Mouse (Mus musculus) kidney, adult 2 months (tissue): Measurements from ENCODE around the gene Cdkn1a. TPM values are rescaled to one million over a fixed set of nuclear protein-coding genes. Genes with fewer than 3 reads are reported as not detected.
A peak's percentile ranks its signal among the peaks of the same experiment; 100 is the strongest.

Experiments
- DNase-seq: peaks from one replicate; pipeline ENCODE4 v3.0.0; 2021
- H3K27ac ChIP-seq: fragments of 200-500 bp; 2 replicates; pipeline ENCODE4 v1.5.1; 2012; ENCODE audit warnings: low read depth, low read length, control low read depth, inconsistent platforms; ENCODE audit not compliant: insufficient read depth
- H3K27me3 ChIP-seq: fragments of 200-500 bp; replicated peaks from 2 replicates; pipeline ENCODE4 v1.6.1; 2012; ENCODE audit warnings: mild to moderate bottlenecking, moderate library complexity, low read length, inconsistent platforms; ENCODE audit not compliant: control insufficient read depth, insufficient read depth
- H3K36me3 ChIP-seq: fragments of 200-500 bp; 2 replicates; pipeline ENCODE4 v1.6.1; 2012; ENCODE audit warnings: mild to moderate bottlenecking, moderate library complexity, low read length, inconsistent platforms; ENCODE audit not compliant: control insufficient read depth, insufficient read depth
- H3K4me1 ChIP-seq: fragments of 200-500 bp; 2 replicates; pipeline ENCODE4 v1.6.1; 2011; ENCODE audit warnings: low read length; ENCODE audit not compliant: control insufficient read depth, insufficient read depth
- H3K4me3 ChIP-seq: fragments of 200-500 bp; 2 replicates; pipeline ENCODE4 v1.5.1; 2011; ENCODE audit warnings: mild to moderate bottlenecking, low read depth, low read length, control low read depth; ENCODE audit not compliant: insufficient read depth
- CTCF ChIP-seq: fragments of 200-500 bp; conservative IDR thresholded peaks from 2 replicates; pipeline ENCODE4 v1.5.1; 2011; ENCODE audit warnings: low read depth, mild to moderate bottlenecking, control low read depth, low read length, moderate library complexity, mixed read lengths; ENCODE audit not compliant: insufficient read depth, insufficient read length
- POLR2A ChIP-seq: fragments of 200-500 bp; IDR thresholded peaks from one replicate; pipeline ENCODE4 v1.6.1; 2011; ENCODE audit warnings: low read depth, low read length, control low read depth
- WGBS: fragments of 180-500 bp; shearing (Covaris S2); methylation state at CpG from one replicate; pipeline ENCODE4 v1.1.7; 2018; 5-methylcytosine and 5-hydroxymethylcytosine counted together
- polyA plus RNA-seq: library from polyadenylated mRNA; depleted of rRNA; stranded (reverse); fragments of >200 nt; gene quantifications from 2 replicates; pipeline ENCODE4 v1.2.3, GENCODE M21; 2012

The Cdkn1a gene
- polyA plus RNA-seq, 1 experiment, result 13.7 TPM

DNA sequence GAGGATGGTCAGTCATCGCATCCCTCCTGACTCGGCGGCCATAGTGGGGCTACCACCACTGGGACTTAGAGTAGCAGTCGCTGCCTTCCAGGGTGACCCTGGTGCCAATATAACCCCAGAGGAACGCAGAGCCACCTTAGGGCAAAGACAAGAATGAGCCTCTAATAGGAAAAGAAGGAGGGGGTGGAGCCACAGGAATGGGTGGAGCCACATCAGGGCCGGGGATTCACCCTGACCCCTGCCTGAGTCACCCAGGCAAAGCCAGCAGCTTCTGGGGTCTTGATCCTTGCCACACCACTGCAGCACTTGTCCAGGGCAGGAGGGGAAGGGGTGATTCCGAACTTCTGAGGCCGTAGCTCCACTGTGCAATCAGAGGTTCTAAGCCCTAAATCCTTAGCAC lies 7.2 kb upstream of the Cdkn1a start:
- DNase-seq, result no peak
- Histone ChIP-seq H3K4me1 (peaks cover 4% of the 10 kb centered on the region; the same call in 1 of the 2 replicates), H3K36me3 (no peaks in the 10 kb centered on the region), H3K4me3 (no peak overlapping the region), H3K27me3 (no peaks in the 10 kb centered on the region), H3K27ac (no peak overlapping the region)
- WGBS, result 93% methylated on average over 8 of the region's 8 CpGs
- TF ChIP-seq POLR2A (no peak), CTCF (no peak)

DNA sequence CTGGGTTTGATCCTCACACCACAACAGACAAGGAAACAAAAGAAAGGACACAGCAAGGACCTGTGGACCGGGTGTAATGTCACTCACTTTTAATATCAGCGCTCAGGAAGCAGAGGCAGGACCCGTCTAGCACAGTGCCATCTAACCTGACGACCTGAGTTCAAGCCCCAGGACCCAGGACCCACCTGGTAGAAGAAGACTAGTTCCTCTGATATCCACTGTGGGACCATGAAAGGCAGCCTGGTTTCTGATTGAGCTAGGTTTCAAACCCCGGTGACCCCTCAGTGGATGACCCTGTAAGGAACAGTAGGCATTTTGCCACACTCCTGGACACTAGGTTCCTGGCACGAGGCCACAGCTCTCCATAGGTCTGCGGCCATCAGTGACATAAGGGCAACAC lies 6.1 kb upstream of the Cdkn1a start:
- Histone ChIP-seq H3K27ac (no peak overlapping the region), H3K4me1 (no peaks in the 10 kb centered on the region), H3K27me3 (no peaks in the 10 kb centered on the region), H3K36me3 (no peaks in the 10 kb centered on the region), H3K4me3 (no peak overlapping the region)
- no peak for DNase-seq
- WGBS, result 80% methylated on average over 7 of the region's 7 CpGs
- TF ChIP-seq CTCF (no peak), POLR2A (no peak)

DNA sequence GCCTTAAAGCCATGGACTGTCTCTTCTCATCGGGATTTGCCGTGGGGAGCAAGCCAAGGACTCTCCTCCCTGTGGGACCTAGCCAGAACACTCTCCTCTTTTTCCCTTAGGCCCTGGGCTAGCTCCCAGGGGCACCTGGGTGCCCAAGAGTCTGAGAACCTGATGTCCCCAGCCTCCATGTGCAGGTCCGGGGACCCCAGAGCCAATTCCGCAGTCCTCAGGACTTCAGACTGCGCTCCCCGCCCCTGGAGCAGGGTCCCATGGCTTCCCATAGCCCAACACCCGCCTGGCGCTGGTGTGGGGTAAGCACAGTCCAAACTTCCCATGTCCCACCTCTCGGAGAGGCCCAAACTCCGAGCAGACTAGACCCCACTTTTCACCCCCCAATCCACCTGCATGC lies 5.5 kb upstream of the Cdkn1a start:
- WGBS, result 76% methylated on average over 10 of the region's 10 CpGs
- H3K27ac ChIP-seq, result no peak overlapping the region
- TF ChIP-seq POLR2A (no peak), CTCF (no peak)
- no peaks in the 10 kb centered on the region for H3K4me1 ChIP-seq
- no peak overlapping the region for H3K4me3 ChIP-seq
- no peak for DNase-seq
- H3K36me3 ChIP-seq, result no peaks in the 10 kb centered on the region
- no peaks in the 10 kb centered on the region for H3K27me3 ChIP-seq

DNA sequence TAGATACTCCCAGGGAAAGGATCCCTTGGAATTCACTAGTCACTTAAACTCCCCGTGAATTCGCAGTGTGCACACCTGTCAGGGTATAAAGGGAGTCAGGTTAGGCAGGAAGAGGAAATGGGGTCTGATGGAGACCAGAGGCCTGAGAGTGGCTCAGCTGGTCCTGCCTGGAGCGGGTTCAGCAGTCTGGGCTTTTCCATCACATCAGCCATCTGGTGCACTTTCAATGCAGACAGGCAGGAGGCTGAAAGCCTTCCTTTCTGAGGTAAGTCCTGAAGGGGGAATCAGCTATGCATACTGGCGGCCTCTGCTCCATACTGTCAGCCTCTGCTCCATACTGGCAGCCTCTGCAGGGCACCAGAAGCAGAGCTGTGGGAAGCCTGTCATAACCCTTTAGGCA lies 3.9 kb upstream of the Cdkn1a start:
- Histone ChIP-seq H3K4me1 (no peaks in the 10 kb centered on the region), H3K27ac (no peak overlapping the region), H3K36me3 (no peaks in the 10 kb centered on the region), H3K27me3 (no peaks in the 10 kb centered on the region), H3K4me3 (no peak overlapping the region)
- WGBS, result 86% methylated on average over 4 of the region's 4 CpGs
- no peak for TF ChIP-seq CTCF
- no peak for TF ChIP-seq POLR2A
- DNase-seq, result no peak

DNA sequence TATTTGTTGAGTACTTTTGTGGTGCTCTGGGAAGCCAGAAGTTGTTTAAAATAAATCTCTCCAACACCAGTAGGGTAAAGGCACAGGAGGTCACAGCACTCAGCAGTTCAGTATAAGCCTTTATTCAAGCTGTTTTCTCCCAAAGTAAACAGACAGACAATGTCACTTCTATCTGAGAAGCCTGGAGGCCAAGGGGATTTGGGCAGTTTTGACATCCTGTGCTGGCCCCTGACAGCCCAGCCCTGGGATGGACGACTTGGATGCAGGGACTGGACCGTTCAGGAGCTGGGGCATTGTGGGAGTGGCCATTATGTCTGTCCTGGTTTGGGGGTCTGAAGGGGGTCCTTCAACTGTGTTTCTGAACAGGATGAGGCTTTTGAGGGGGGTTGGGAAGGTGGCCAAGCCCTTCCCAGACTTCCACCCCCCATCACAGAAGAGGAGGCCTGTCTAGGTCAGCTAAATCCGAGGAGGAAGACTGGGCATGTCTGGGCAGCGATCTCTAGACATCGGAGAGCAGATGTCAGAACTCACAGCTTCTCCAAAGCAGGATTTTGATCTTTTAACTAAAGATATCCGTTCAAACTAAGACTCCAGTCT lies 670 bp downstream of the Cdkn1a start:
- WGBS, result 65% methylated on average over 6 of the region's 6 CpGs
- Histone ChIP-seq H3K4me3 (no peak overlapping the region), H3K27me3 (no peaks in the 10 kb centered on the region), H3K4me1 (no peaks in the 10 kb centered on the region), H3K27ac (no peak overlapping the region), H3K36me3 (no peaks in the 10 kb centered on the region)
- DNase-seq, result no peak
- TF ChIP-seq POLR2A, result no peak
- TF ChIP-seq CTCF, result no peak

DNA sequence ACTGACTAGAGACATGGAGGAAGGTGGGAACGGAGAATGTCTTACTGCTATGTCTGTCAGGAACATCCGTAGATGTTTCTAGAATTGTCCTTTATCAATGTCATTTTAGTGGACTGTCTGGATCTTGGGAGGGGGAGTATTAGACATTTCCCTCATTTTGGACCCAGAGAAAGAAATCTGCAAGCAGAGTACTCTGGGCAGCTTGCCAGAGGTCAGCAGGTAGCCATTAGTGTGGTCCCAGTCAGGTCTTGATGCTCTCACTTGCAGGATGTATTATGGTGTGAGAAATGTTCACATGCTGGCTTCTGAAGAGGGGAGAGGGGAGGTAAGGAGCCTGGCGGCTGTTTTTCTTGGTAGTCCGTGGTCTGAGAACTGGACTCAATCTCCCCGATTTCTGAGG lies 1.7 kb downstream of the Cdkn1a start:
- no peak for TF ChIP-seq POLR2A
- TF ChIP-seq CTCF, result no peak
- no peak overlapping the region for H3K27ac ChIP-seq
- no peaks in the 10 kb centered on the region for H3K4me1 ChIP-seq
- H3K36me3 ChIP-seq, result no peaks in the 10 kb centered on the region
- H3K4me3 ChIP-seq, result no peak overlapping the region
- no peak for DNase-seq
- WGBS, result 65% methylated on average over 5 of the region's 5 CpGs
- H3K27me3 ChIP-seq, result no peaks in the 10 kb centered on the region

DNA sequence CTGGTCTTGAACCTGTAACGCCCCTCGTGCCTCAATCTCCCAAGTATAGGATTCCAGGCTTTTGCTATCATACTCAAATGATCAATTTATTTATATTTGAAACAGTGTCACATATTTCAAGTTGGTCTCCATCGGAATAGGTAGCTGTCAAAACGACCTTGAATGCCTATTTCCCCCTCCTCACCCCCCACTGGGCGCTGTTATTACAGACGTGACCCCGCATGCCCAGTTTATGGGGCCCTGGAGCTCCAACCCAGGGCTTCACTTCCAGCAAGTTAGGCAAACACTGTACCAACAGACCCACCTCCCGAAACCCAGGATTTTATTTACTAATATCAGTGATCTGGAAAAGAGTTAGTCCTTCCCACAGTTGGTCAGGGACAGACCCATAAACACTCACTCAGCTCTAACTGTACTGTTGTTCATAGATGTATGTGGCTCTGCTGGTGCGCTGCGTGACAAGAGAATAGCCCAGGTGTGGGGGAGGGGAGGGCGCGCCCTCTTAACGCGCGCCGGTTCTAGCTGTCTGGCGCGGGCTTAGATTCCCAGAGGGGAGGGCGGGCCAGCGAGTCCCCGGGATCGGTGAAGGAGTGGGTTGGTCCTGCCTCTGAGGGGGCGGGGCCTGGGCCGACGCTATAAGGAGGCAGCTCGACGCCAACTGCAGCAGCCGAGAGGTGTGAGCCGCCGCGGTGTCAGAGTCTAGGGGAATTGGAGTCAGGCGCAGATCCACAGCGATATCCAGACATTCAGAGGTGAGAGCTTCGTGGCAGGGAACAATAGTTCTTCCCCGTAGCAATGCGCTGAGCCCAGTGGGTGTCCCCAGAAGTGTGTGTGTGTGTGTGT lies 2.6 kb downstream of the Cdkn1a start:
- peak; percentile 83 for TF ChIP-seq POLR2A
- no peak for TF ChIP-seq CTCF
- no peaks in the 10 kb centered on the region for H3K36me3 ChIP-seq
- DNase-seq, result peak; percentile 95
- no peaks in the 10 kb centered on the region for H3K4me1 ChIP-seq
- WGBS, result 10% methylated on average over 36 of the region's 36 CpGs
- no peak overlapping the region for H3K27ac ChIP-seq
- no peaks in the 10 kb centered on the region for H3K27me3 ChIP-seq
- H3K4me3 ChIP-seq, result peak overlapping the region; percentile 53
